Mouse (Mus musculus): ENCODE measurements around the gene Platr17.
A peak's percentile ranks its signal among the peaks of the same experiment; 100 is the strongest.
"Not testable (repeated sequence)": the region's sequence is repeated elsewhere in the genome, so short reads cannot be mapped to it uniquely, and the experiment has no call there.

Platr17 gene

GRCm38 (mm10) chr17:33943454-33943853 is 38.5 kb downstream of the Platr17 start:
- DNase-seq, result no peak

- no peak for DNase-seq
Measured at GRCm38 (mm10) chr17:33947430-33948089, 42.6 kb downstream of the Platr17 start.

GRCm38 (mm10) chr17:33948090-33948904 is 43.4 kb downstream of the Platr17 start:
- no peak for DNase-seq

- DNase-seq, result no peak
Measured at GRCm38 (mm10) chr17:33948905-33949537, 44.1 kb downstream of the Platr17 start.

- no peak for DNase-seq
Measured at GRCm38 (mm10) chr17:33950131-33950625, 45.2 kb downstream of the Platr17 start.

- peak; percentile 72 to 75 for DNase-seq
Measured at GRCm38 (mm10) chr17:33951021-33951946, 46.3 kb downstream of the Platr17 start, which contains the start of gene B3galt4. Gene B3galt4 (minus strand): TSS chr17:33951488.

- DNase-seq, result not testable (repeated sequence)
Measured at GRCm38 (mm10) chr17:33952015-33952414, 47.1 kb downstream of the Platr17 start.

GRCm38 (mm10) chr17:33952879-33953278 is 47.9 kb downstream of the Platr17 start:
- DNase-seq, result no peak

GRCm38 (mm10) chr17:33953310-33953709 is 48.4 kb downstream of the Platr17 start:
- DNase-seq, result no peak

GRCm38 (mm10) chr17:33953961-33954565 is 49.1 kb downstream of the Platr17 start:
- DNase-seq, result no peak

- no peak for DNase-seq
Measured at GRCm38 (mm10) chr17:33954646-33955554, 50.0 kb downstream of the Platr17 start.

- peak; percentile 98 for DNase-seq
Measured at GRCm38 (mm10) chr17:33955555-33956214, 50.8 kb downstream of the Platr17 start, which contains the start of the genes Vps52 and Rps18. Gene Vps52 (plus strand): TSS chr17:33955812. Gene Rps18 (minus strand): TSS chr17:33956001.
